Mouse (Mus musculus): Measurements from ENCODE around the gene Tmem35b.

GRCm38 (mm10) chr4:127171341-127171905, 47.9 kb downstream of the Tmem35b start:
- TF ChIP-seq CTCF (conservative IDR thresholded peaks at IDR 0.05; ENCODE audit: low read length) = no peak
- TF ChIP-seq POU5F1 (IDR thresholded peaks at IDR 0.05; ENCODE audit: borderline replicate concordance, low read length) = no peak

Data from E14TG2a.4 (cell line).